Mouse (Mus musculus): ENCODE data around the gene Hoxa9. TPM values are rescaled to one million over a fixed set of nuclear protein-coding genes. Genes with fewer than 3 reads are reported as not detected.

The Hoxa9 gene
- total and polyA plus RNA-seq, 2 experiments from 2014 or later = 0.19 TPM; not detected in 1

DNA sequence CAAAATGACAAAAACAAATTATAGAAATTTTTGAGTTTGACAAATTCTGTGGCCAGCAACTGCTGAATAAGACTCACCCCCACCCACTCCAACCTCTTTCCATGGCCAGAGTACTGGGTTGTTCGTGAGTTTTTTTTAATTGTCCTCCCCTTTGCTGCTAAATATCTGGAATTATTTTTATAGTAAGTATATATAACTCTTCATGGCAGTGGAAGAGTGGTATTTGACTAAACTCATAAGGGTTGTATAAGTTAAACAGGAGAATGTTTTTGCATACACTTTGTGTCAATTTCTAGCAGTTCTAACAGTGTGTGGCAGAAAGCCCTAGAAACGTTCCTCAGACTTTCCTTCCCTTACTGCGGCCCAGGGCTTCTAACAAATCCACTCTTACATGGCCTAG is 36.8 kb upstream of the Hoxa9 start:
- Histone ChIP-seq H3K36me3 (replicated peaks; ENCODE audit: control insufficient read depth, insufficient read depth, low read length) (no peaks in the 10 kb centered on the region), H3K9me3 (replicated peaks; ENCODE audit: control insufficient read depth, low read length) (no peaks in the 10 kb centered on the region), H3K27ac (ENCODE audit: low read depth) (no peak overlapping the region), H3K4me1 (ENCODE audit: control insufficient read depth, insufficient read depth) (no peaks in the 10 kb centered on the region), H3K4me3 (ENCODE audit: low read depth, low read length) (no peak overlapping the region), H3K9ac (replicated peaks; ENCODE audit: low read depth, low read length) (no peak overlapping the region), H3K4me2 (ENCODE audit: low read depth, low read length) (no peak overlapping the region), H3K27me3 (ENCODE audit: control insufficient read depth, insufficient read depth, low read length) (peaks cover 98% of the 10 kb centered on the region)
- DNase-seq (ENCODE audit: low spot score) (no peak), ATAC-seq (ENCODE audit: insufficient read depth, low read depth) (no peak)
- no peak for TF ChIP-seq CTCF (IDR thresholded peaks at IDR 0.05; ENCODE audit: low read depth)
- TF ChIP-seq EP300 (IDR thresholded peaks at IDR 0.05; ENCODE audit: low read depth) = no peak
- WGBS = 9% methylated on average over 3 of the region's 3 CpGs

DNA sequence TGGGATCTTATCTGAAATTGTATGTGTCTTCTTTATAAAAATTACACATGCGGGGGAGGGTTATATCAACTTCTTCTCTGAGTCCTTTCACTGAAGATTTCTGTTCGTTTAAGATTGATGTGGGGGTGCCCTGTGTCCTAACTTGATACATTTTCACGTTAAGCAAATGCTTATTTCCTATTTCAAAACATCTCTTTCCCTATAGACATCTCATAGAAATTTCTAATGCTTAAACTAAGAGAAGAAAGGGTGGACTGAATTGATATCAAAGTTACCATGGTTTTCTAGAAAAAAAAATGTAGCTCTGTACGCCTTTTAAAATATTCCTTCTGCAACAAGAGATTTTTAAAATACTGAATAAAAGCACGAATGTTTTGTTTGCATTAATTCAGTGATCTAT is 36.3 kb upstream of the Hoxa9 start:
- no peak overlapping the region for H3K4me2 ChIP-seq (ENCODE audit: low read depth, low read length)
- no peaks in the 10 kb centered on the region for H3K4me1 ChIP-seq (ENCODE audit: control insufficient read depth, insufficient read depth)
- H3K9me3 ChIP-seq (replicated peaks; ENCODE audit: control insufficient read depth, low read length) = no peaks in the 10 kb centered on the region
- H3K27me3 ChIP-seq (ENCODE audit: control insufficient read depth, insufficient read depth, low read length) = peaks cover 98% of the 10 kb centered on the region
- no peak for DNase-seq (ENCODE audit: low spot score)
- H3K9ac ChIP-seq (replicated peaks; ENCODE audit: low read depth, low read length) = no peak overlapping the region
- no peak overlapping the region for H3K27ac ChIP-seq (ENCODE audit: low read depth)
- H3K36me3 ChIP-seq (replicated peaks; ENCODE audit: control insufficient read depth, insufficient read depth, low read length) = no peaks in the 10 kb centered on the region
- WGBS = 22% methylated on average over 5 of the region's 5 CpGs
- no peak overlapping the region for H3K4me3 ChIP-seq (ENCODE audit: low read depth, low read length)
- no peak for ATAC-seq (ENCODE audit: insufficient read depth, low read depth)
- TF ChIP-seq CTCF (IDR thresholded peaks at IDR 0.05; ENCODE audit: low read depth) = no peak
- TF ChIP-seq EP300 (IDR thresholded peaks at IDR 0.05; ENCODE audit: low read depth) = no peak

DNA sequence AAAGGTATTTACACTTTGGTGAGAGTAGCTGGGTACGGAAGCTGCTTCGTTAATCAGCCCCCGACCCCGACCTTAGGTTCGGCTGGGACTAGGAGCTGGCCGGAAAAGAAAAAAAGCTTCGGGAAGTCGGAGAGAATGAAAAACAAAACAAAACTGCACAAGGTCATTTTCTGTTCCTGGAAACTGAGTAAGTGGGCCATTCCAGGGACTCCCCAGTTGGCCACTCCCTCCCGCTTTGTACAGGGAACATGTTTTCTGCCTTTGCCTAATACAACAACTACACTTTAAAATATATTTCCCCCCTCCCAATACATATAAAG is 35.7 kb upstream of the Hoxa9 start:
- Histone ChIP-seq H3K4me1 (ENCODE audit: control insufficient read depth, insufficient read depth) (no peaks in the 10 kb centered on the region), H3K27me3 (ENCODE audit: control insufficient read depth, insufficient read depth, low read length) (peaks cover 99% of the 10 kb centered on the region), H3K4me2 (ENCODE audit: low read depth, low read length) (no peak overlapping the region), H3K27ac (ENCODE audit: low read depth) (no peak overlapping the region), H3K9me3 (replicated peaks; ENCODE audit: control insufficient read depth, low read length) (no peaks in the 10 kb centered on the region), H3K4me3 (ENCODE audit: low read depth, low read length) (no peak overlapping the region), H3K36me3 (replicated peaks; ENCODE audit: control insufficient read depth, insufficient read depth, low read length) (no peaks in the 10 kb centered on the region), H3K9ac (replicated peaks; ENCODE audit: low read depth, low read length) (no peak overlapping the region)
- 3% methylated on average over 9 of the region's 9 CpGs for WGBS
- TF ChIP-seq EP300 (IDR thresholded peaks at IDR 0.05; ENCODE audit: low read depth) = no peak
- no peak for TF ChIP-seq CTCF (IDR thresholded peaks at IDR 0.05; ENCODE audit: low read depth)
- DNase-seq (ENCODE audit: low spot score) = no peak
- no peak for ATAC-seq (ENCODE audit: insufficient read depth, low read depth)

DNA sequence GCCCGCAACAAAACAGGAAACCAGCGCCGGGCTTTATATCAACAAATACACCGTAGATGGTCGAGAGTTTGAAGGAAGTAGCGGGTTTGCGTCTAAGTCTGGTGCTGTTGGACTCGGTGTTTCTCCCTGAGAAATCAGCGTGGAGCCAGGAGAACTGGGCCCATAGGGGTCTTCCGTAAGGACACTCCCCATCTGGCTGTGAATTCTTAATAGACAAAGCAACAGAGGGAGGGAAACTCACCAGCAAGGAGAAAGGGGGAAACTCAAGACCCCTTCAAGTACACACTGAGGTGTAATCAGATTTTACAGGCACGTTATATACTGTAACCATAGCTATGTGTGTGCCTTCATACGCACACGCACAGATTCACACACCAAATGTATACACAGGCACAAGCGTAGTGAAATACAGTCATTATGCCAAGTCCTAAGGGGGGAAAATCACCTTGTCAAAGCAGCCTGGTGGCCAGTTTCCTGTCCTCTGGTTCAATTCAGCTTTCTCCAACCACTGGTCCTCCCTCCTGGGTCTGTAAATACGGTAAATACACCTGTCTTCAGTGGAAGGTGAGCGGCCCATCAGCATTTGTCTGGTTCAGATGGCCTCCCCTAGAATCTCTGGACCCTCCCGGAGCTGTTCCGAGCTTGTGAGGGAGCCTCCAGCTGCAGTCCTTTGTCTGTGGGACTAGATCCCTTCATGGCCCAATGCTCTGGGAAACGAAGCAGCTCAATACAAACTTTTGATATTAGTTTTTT is 35.2 kb upstream of the Hoxa9 start:
- H3K27ac ChIP-seq (ENCODE audit: low read depth) = no peak overlapping the region
- H3K9me3 ChIP-seq (replicated peaks; ENCODE audit: control insufficient read depth, low read length) = no peaks in the 10 kb centered on the region
- ATAC-seq (ENCODE audit: insufficient read depth, low read depth) = no peak
- no peaks in the 10 kb centered on the region for H3K4me1 ChIP-seq (ENCODE audit: control insufficient read depth, insufficient read depth)
- TF ChIP-seq CTCF (IDR thresholded peaks at IDR 0.05; ENCODE audit: low read depth) (no peak), EP300 (IDR thresholded peaks at IDR 0.05; ENCODE audit: low read depth) (no peak)
- H3K36me3 ChIP-seq (replicated peaks; ENCODE audit: control insufficient read depth, insufficient read depth, low read length) = no peaks in the 10 kb centered on the region
- H3K4me2 ChIP-seq (ENCODE audit: low read depth, low read length) = no peak overlapping the region
- WGBS = 2% methylated on average over 19 of the region's 19 CpGs
- no peak overlapping the region for H3K9ac ChIP-seq (replicated peaks; ENCODE audit: low read depth, low read length)
- DNase-seq (ENCODE audit: low spot score) = no peak
- H3K27me3 ChIP-seq (ENCODE audit: control insufficient read depth, insufficient read depth, low read length) = peaks cover 99% of the 10 kb centered on the region
- no peak overlapping the region for H3K4me3 ChIP-seq (ENCODE audit: low read depth, low read length)

DNA sequence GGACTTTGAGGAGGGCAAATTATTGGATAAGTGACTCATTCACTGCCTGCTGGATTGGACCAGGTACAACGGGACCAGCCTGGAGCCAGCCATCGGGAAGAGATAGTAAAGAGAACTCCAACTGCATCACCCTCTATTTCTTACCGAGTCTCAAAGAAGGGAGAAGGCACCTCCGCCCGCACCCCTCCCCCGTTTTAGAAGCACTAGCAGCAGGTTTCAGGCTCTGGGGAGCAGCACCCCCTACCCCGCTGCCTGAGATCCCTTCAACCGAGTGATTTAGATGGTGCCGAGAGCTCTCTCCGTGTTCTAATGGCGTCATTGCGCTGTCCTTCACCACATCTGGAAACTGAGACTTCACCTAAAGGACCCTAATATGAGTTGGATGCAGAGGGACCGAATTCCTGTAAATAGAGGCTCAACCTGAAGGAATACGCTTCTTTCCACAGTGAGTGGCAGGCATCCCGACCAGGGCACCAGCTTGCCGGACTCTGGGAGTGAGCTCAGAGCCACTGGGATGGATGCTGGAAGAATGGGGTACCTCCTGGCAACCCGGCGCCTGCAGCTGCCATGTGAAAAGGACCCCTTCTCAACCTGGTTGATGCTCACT is 34.5 kb upstream of the Hoxa9 start:
- no peak overlapping the region for H3K9ac ChIP-seq (replicated peaks; ENCODE audit: low read depth, low read length)
- TF ChIP-seq CTCF (IDR thresholded peaks at IDR 0.05; ENCODE audit: low read depth) (no peak), EP300 (IDR thresholded peaks at IDR 0.05; ENCODE audit: low read depth) (no peak)
- H3K27me3 ChIP-seq (ENCODE audit: control insufficient read depth, insufficient read depth, low read length) = peaks cover 99% of the 10 kb centered on the region
- H3K27ac ChIP-seq (ENCODE audit: low read depth) = no peak overlapping the region
- no peak overlapping the region for H3K4me2 ChIP-seq (ENCODE audit: low read depth, low read length)
- no peaks in the 10 kb centered on the region for H3K36me3 ChIP-seq (replicated peaks; ENCODE audit: control insufficient read depth, insufficient read depth, low read length)
- DNase-seq (ENCODE audit: low spot score) (no peak), ATAC-seq (ENCODE audit: insufficient read depth, low read depth) (no peak)
- no peaks in the 10 kb centered on the region for H3K9me3 ChIP-seq (replicated peaks; ENCODE audit: control insufficient read depth, low read length)
- WGBS = 4% methylated on average over 18 of the region's 18 CpGs
- no peak overlapping the region for H3K4me3 ChIP-seq (ENCODE audit: low read depth, low read length)
- H3K4me1 ChIP-seq (ENCODE audit: control insufficient read depth, insufficient read depth) = peaks cover 5% of the 10 kb centered on the region; the same call in 1 of the 2 replicates

All from heart, postnatal 0 days (tissue).